Mouse (Mus musculus) cerebellum, adult 11 months (tissue): ENCODE data around the gene Fyn.

Experiments
- DNase-seq: peaks from one replicate; pipeline ENCODE4 v3.0.0; 2022

The Fyn gene

DNA sequence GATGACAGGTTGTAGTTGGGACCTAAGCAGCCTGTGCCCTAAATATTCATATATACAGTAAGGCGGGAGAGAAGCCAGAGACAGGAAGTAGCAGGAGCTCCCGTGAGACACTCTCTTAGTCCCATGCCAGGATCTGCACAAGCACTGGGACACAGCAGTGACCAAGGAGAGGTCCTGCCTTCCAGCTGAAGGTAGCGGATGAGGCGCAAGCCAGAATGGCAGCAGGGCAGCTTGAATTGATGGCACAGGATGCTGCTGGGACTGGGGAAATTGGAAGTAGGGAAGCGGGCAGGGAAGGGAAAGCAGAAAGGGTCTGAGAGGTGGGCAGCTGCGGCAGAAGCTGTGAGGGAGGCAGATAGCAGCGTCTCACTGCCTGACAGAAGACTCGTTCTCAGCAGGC is 81.7 kb downstream of the Fyn start:
- no peak for DNase-seq

DNA sequence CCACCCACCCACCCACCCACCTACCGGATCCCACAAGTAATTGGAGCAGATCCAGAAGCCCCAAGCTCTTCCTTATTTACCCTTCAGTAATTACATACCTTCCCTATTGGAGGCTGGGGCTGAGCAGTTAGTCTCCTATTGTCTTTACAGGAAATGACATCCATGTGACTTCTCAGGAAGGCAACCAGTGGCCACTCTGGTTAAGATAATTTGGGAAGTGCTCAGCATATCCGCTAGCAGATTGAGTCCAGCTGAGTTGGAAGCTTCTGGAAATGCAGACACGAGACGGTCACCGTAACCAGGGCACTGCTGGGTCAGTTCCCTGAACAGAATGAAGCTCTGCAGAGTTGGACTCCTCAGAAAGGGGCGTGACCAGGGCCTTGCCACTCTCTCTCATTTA is 82.4 kb downstream of the Fyn start:
- DNase-seq, result no peak

DNA sequence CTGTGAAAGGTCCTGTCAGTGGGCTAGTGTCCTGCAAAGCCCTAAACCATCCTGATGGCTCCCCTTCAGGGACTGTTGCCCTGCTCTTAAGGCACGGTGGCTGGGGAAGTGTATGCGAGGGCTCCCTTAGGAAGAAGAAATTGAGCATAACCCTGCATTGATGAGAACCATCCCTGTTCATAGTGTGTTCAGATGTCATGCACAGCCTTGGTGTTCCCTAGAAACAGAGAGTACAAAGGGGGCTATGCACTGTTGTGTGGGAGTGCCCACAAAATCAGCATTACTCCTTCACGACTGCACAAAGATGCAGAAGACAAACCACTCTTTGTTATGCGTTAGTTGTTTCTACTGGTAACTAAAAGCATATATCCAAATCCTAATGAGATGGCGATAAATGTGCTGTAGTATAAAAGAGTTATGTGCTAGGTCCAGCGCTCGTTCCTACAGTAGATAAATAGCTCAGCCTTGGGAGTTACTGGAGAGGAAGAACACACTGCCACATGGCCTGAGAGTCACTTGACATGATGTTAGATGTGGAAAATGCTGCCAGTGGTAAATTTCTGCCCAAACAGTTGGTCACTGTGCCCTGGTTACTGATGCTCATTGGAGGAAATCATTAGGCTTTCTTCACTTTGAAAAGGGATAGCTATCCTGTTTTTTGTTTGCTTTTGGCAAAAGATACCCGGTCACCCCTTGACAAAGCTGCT is 83.4 kb downstream of the Fyn start:
- no peak for DNase-seq

DNA sequence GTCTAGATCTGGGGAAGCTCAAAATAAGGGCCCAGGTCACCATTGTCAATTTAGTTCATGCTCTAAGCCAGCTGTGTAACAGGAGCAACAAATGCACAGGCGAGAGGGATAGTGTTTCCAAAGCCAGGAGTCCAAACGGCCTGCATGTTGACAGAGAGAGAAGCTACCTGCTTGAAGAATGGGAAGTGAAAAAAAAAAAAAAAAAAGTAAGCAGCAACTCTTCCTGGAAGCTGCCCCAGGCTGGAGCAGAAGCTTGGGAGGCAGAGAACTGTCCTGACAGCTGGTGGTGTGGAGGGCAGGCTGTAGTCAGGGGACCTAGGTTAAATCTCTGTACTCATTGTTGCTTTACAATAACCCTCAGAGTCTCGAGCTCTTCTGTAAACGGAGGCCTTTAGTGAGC is 86.7 kb downstream of the Fyn start:
- DNase-seq, result no peak

DNA sequence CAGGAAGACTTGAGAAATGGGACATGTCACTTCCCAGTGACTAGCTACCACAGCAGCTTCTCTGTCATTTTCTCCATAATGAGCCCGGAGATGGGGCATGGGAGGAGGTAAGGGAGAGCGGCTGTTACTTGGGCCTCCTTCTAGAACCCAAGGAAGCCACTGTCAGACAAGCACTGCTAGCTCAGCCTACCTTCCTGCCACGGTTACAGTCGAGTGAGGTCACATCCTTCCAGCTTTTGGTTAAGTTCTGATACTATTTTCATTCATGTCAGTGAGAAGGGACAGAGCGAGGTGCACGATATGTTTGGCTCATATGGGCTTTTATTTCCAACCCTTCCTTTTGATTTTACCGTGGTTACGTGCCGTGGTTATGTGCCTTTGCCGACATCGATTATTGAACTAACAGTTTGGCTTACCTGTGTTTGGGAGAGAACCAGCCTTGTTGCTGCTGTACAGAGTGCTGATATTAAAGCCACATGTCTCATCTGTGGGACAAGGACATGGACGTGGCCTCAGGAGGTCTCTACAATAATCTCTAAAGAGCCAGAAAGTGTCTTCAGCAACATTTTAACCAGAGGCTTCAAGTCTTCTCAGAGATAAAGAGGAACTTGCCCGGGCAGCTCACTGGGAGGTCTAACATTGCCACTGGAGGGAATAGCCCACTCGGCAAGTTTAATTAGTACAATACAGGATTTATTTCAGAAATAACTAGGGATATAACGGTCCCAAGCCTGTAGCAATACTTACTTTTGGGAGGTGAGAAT is 87.4 kb downstream of the Fyn start:
- no peak for DNase-seq

DNA sequence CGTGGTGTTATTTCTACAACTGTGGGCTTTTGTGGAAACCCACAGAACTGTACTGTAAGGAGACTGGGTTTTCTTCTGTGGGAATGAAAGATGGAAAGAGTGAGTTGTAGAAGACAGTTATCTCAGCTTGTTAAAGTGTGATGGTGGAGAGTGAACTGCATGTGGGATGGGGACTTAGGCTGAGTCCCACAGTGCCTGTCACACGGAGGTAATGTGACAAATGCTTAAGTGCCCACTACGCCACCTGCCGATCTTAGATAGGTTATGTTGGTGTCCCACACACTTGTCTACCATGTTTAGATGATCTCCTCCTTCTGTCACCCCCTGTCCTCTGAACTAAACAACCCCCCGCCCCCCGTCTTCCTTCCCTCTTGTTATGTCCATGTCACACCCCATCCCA is 88.1 kb downstream of the Fyn start:
- no peak for DNase-seq

DNA sequence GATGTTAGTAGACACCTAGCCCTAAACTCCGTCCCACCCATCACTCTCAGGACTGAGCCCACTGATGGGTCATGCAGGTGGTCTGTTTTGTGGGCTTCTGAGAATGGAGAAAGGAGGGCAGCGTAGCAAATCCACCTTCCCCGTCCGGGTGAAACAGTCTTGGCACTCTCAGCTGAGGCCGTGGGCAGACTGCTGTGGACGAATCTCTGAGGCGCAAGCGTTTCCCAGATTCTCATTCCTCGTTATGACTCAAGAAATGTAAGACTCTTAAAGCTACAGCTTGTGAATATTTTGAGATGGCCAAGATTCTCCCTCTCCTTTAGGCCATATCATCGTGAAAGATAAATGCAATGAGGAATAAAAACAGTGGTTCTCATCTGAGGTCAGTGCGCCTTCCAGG is 88.6 kb downstream of the Fyn start:
- no peak for DNase-seq

DNA sequence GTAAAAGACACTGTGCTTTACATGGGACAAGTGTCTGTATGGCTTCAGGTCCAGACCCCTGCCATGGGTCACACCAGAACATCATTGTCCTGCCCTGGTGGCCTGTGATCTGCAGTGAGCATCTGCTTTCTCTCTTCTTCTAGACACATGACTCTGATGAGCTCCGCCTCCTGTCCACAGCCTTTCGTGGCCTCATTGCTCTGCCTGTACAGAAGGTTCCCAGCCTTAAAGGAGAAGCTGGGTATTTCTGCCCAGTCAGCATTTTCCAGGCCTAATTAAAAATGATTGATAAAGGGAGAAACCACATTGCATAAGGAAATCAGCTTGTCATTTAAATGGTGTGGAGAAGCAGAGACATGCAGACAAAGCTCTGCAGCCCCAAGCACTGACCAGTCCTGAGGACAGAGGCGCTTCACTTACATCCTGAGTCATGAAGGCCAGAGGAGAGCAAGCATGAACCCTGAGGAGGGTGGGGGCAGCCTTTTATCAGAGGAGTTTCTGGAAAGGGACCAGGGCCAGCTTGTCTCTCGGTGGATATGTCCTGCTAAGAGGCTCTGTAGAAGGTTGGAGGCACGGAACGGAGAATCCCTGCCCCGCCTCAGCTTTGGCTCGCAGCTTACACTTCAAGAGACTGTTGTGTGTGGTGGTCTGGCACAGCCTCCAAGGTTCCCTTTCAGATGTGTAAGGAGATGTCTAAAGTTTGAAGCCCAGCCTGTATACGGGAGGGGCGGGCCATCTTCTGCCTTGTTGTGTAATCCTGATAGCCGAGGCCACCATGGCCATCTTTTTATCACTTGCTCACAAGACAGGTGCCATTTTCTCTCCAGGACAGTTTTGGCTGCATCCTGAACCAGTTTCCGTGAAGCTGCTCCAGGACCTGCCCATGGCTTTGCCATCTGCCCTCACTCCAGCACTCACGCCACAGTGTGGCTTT is 90.4 kb downstream of the Fyn start:
- peak; percentile 65 for DNase-seq

DNA sequence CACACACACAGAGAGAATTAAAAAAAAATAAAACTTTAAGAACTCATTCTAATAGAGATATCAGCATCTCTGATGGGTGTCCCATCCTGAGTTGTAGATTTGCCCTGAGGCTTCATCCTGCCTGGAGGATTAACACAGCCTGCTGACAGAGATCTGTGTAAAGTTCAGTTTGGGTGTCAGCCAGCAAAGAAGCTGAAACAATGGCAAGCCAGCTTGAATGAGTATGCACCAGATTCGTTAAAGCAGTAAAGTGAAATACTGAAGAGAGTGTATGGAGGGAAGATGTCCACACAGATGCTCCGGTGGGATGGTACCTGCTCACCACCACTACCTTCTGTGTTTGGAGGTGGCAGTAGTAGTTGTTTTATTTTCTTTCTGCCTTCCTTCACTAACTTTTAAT is 92.0 kb downstream of the Fyn start:
- no peak for DNase-seq

DNA sequence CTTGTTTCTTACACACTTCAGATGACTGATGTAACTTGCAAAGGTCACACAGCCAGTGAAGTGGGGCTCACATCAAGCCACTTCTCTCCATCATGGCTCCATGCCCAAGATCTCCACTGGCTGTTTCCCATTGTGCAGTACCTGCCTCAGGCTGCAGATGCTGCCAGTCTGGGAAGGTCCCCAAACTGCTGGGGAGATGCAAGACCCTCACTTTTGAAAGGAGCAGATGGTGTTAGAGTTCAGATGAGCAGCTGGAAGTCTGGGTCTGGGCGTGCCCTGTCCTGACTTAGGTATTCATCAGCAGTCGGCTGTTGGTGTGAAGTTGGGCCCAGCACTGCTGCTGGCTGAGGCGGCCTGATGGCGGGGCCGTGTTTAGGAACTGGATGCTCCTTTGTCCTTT is 93.3 kb downstream of the Fyn start:
- DNase-seq, result no peak

DNA sequence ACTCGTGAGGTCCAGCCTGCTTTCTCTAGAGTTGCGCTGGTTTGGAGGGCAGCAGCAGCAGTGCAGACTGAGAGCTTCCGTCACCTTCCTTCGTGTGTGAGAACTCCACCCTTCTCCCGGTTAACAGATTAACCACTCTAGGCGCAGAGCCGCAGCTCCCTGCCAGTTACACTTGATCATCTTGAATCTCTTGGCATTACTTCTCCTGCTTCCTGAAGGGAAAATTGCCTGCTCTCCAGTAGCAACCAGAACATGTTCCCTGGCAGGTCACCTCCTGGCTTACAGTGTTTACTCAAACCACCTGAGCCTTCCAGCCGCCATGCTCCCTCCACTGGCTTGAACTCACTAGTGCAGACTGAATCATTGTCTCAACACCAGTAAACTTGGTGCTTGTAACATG is 94.1 kb downstream of the Fyn start:
- no peak for DNase-seq

DNA sequence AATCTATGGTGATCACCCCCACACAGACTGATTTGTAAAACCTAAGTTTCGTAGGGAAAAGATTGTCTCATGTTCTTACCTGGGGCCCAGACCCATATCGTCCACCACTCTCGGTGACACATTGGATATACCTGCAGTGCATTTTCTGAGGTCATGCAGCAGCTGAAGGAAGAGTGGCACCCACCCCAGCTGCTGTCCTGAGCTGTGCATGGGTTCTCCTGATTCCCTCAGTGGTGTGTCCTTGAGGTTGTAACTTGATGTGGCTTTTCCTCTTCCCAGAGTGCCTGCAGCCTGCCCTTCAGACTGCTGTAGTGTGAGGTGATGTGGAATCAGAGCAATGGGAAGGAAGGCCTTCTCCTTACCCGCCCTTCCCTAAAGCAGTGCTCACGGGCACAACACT is 95.7 kb downstream of the Fyn start:
- no peak for DNase-seq

DNA sequence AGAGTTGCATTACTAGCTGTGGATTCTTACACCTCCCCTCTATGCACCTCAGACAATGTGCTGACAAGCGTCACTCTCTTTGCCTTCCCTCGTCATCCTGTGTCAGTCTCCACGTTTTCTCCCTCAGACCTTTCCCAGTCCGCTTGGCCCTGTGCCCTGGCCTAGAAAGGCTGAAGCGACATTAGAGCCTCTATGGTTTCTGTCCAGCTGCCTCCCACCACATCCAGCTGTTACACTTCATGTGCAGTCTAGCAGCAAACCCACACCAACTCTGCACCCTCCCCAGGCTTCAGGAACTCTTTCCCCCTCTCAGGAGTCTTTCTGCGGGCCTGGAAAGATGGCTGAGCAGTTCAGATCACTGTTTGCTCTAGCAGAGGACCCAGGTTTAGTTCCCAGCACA is 98.7 kb downstream of the Fyn start:
- DNase-seq, result no peak

DNA sequence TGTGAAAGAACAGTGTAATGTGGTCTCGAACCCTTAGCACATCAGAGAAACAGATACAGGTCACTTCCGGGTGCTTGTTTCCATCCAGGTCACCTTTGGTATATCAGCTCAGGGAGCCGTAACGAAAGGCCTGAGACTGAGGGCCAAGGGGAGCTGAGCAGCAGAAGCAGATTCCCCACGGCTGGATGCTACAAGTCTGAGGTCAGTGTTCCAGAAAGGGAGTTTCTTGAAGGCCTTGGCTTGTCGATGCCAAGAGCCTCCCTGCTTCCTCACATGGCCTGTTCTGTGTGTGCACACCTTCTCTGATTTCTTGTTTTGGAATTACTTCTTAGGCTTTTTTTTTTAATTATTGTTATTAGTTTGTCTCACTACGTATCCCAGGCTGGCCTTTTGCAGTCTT is 99.2 kb downstream of the Fyn start:
- DNase-seq, result no peak

DNA sequence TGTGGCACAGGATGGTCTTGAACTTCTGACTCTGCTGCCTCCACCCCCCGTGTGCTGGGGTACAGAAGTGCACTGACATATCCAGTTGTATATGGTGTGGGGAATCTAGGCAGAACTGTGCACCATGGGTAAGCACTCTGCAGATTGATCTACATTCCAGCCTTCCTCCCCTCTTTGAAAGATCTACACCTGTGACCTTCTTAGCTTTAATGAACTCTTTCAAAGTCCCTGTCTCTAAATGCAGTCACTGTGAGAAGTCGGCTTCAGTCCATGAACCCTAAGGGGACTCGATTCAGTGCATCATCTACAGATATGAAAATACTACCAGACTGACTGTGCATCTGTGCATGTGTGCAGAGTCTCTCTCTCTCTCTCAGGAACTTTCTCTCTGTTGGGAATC is 99.9 kb downstream of the Fyn start:
- DNase-seq, result no peak

DNA sequence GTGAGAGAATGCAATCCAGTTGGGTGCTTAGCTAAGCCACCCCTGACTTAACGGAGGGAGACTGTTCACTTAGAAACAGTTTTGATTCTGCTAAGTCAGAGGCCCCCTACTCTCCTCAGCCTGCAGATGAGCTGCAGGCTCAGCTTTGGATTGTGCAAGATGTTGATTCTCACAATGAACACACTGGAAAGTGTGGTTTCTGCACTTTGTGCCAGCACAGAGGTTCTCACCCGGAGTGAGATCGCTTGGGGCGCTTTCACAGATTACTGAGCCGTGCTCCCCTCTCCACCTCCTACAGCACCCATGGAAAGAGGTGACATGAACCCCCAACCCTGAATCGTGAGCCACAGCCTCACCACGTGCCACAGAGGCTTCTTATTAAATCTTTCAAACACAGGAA is 100.7 kb downstream of the Fyn start:
- no peak for DNase-seq

DNA sequence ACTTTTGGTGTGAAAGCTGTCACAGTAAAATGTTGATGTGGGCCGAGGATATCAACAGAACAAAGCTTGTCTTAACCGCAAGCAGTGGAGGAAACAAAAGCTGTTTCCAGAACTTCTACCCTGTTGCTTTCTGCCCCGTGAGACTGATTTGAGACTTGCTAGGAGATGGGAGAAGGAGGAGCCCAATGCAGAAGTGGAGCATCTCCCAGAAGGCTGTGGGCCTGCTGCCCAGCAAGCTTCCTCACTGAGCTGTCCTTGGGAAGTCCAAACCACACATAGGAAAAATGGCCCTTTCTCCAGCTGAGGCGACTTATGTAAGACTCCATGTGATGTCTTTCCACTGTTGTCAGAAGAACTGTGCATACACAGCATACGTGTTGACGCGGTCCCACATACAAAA is 101.7 kb downstream of the Fyn start:
- DNase-seq, result no peak

DNA sequence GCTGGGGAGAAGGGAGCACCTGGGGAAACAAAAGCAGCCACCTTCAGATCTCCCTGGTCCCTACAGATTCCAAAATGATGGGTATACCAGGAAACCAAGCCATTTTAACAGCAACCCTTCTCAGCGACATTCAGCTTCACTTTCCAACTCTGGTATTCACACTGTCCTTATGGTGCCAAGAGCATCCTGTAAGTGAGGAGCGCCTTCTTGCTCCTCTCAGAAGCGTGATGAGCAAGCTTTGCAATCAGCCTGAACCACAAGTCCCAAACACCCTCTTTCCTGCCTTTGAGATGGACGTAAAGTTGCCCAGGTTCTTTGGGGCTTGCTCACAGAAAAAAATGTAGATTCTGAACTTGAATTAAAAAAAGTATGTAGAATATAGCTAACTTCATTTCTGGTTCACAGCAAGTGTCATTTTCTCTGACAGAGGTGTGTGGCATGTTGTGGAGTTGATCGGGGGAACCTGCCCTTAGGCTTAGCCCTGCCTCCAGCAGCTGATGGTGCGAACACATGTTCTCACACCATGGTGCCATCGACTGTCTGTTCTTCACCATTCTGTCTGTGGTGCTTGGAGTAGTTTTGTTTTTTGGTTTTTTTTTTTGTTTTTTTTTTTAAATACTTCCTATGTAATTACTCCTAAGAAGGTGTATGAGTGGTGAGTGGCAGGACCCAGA is 102.5 kb downstream of the Fyn start:
- no peak for DNase-seq

DNA sequence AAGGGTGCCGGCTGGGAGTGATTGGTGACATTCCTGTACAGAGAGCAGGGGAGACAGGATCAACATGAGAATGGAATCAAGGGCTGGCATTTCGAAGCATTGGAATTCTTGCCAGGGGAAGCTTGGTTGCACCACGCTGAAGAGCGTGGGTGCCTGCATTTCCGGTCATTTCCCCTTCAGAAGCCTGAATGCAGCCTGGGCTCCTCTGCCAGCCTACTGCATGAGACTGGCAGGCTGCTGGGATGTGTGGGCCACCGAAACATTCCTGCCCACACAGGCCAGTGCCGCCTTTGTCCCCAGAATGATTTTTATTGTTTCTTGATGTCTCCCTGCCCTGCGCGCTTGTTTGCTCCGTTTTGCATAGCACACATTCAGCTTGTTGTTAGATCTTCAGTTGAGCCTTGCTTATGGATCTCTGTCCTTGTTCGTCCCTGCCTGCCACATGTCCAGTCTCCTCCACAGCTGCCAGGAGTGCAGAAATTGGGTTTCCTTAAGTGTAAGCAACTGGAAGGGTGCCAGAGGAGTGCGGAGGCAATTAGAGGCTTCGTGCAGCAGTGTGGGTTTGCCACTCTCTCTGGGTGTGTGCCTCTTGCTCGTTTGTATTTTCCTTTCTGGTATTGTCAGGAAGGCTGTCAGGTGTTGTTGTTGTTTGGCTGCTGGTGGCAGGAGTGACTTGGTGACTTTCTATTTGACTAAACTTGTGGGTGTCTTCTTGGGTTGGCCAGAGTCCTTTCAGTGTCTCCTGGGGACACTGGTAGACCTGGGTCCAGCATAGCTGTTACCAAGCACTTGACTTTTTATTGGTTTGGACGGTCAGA is 103.3 kb downstream of the Fyn start:
- peak; percentile 37 for DNase-seq

DNA sequence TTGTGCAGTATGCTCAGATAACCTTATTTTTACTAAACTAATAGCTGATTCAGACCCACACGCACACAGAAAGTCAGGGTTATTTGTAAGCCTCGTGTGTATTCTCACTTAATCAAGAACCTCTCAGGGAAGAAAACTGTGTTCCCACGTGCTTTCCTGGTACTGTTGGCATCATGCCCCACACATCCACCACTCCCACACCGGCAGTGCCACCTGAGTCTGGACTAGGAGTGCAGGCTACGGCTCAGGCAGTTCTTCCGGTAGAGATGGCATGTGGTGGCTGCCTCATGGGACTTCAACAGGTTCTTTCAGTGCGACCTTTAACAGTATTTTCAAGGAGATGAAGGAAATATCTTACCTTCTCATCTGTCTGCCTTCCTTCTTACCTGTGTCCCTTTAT is 104.3 kb downstream of the Fyn start:
- DNase-seq, result no peak

DNA sequence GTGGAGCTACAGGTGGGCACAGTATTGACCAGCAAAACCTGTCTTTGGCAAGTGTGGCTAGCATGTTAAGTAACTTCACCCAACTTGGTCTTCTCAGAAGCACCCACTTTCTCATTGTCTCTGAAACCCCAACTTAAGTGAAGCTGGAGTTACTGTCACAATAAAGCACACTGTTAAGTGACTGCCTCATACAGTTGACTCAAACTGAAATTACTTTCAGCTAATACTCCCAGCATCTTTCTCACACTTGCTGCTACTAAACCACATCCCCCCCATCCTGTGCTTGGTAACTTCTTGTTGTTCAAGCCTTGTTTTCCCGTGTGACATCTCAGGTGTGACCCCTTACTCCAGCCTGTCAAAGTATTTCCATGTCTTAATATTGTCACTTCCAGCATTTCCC is 110.7 kb downstream of the Fyn start:
- no peak for DNase-seq

DNA sequence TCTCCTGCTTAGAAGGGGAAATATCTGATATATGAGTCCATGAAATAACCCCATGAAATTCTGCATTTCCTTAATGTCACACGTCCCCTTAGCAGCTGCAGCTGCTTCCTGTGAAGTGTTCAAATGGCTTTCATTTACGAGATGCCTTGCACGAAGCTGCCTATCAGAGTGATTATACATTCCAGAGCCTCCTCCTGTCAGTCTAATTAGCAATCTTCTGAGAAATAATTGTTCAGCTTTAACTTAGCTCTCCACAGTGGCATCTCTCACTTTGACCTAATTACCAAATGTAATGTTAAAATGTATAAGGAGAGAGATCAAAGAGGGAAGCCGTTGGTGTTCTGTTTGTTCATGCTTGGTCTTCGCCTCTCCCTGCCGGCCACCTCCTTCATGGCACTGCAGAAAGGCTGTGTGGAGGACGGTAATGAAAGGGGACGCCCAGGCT is 115.7 kb downstream of the Fyn start:
- DNase-seq, result no peak
